Mouse (Mus musculus): Measurements from ENCODE around the gene Ptpn1. TPM values are rescaled to one million over a fixed set of nuclear protein-coding genes. Genes with fewer than 3 reads are reported as not detected.

The Ptpn1 gene
- polyA plus RNA-seq, 1 experiment from 2014 or later, result 56.7 TPM

DNA sequence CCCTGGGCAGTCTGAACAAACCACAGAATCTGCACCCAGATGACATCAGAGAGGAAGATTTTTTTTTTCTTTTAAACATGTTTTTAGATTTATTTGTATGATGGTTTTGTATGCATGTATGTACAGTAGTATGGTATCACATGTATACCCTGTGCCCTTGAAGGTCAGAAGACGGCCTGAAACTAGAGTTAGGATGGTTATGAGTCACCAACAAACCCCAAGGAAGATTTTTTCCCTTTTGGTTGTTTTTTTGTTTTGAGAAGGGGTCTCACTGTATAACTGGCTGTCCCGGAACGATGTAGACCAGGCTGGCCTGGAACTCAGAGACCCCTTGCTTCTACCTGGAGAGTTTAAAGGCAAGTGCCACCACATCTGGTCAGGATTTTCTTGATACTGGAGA is 882 bp upstream of the Ptpn1 start:
- no peak for ATAC-seq (ENCODE audit: low FRiP score, low TSS enrichment)
- H3K4me3 ChIP-seq (ENCODE audit: low read length), result no peak overlapping the region; the same call in 1 of the 2 replicates
- H3K27ac ChIP-seq (ENCODE audit: low read length), result no peak overlapping the region
- no peaks in the 10 kb centered on the region for H3K27me3 ChIP-seq (ENCODE audit: insufficient read depth, low read length)
- peaks cover 28% of the 10 kb centered on the region for H3K4me1 ChIP-seq (ENCODE audit: insufficient read depth, low read length)
- WGBS, result 88% methylated on average over 3 of the region's 3 CpGs
- H3K4me2 ChIP-seq (replicated peaks; ENCODE audit: low read depth, low read length), result peak overlapping the region; percentile 53
- peak overlapping the region; percentile 92 for H3K9ac ChIP-seq (replicated peaks; ENCODE audit: low read length)
- H3K36me3 ChIP-seq (ENCODE audit: insufficient read depth, low read length), result no peaks in the 10 kb centered on the region
- H3K9me3 ChIP-seq (ENCODE audit: low read length), result no peaks in the 10 kb centered on the region

DNA sequence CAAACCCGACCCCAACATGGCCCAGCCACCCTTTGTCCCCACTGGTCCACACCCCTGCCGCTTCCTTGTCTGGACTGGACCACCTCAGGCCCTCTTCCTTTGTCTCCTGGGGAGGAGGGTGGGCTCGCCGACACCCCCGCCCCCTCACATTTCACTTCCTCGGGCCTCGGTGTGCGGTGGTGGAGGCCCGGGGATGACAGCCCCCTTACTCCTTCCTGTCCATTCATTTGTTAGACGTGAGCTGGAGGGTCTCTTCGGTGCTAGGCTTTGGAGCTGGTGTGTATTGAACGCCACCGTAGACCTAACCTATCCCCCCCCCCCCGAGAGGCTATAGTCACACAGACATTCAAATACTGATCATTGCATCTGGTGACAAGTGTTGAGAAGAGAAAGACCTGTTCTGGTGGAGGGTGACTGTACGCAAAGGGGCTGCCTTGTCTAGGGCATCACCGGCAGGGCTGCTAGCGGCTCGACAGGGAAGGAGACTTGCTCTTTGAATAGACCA is 922 bp downstream of the Ptpn1 start:
- Histone ChIP-seq H3K4me3 (ENCODE audit: low read length) (peak overlapping the region; percentile 91), H3K4me1 (ENCODE audit: insufficient read depth, low read length) (peaks cover 25% of the 10 kb centered on the region), H3K27ac (ENCODE audit: low read length) (peak overlapping the region; percentile 31; the same call in 1 of the 2 replicates), H3K36me3 (ENCODE audit: insufficient read depth, low read length) (no peaks in the 10 kb centered on the region), H3K4me2 (replicated peaks; ENCODE audit: low read depth, low read length) (peak overlapping the region; percentile 87), H3K27me3 (ENCODE audit: insufficient read depth, low read length) (no peaks in the 10 kb centered on the region), H3K9me3 (ENCODE audit: low read length) (no peaks in the 10 kb centered on the region), H3K9ac (replicated peaks; ENCODE audit: low read length) (peak overlapping the region; percentile 92)
- 1% methylated on average over 18 of the region's 18 CpGs for WGBS
- ATAC-seq (ENCODE audit: low FRiP score, low TSS enrichment), result peak; percentile 55

- H3K9ac ChIP-seq (replicated peaks; ENCODE audit: low read length), result peak overlapping the region; percentile 92; the same call in 1 of the 2 replicates
- peak overlapping the region; percentile 91 for H3K4me3 ChIP-seq (ENCODE audit: low read length)
- no peaks in the 10 kb centered on the region for H3K9me3 ChIP-seq (ENCODE audit: low read length)
- 29% methylated on average over 7 of the region's 7 CpGs for WGBS
- no peak for ATAC-seq (ENCODE audit: low FRiP score, low TSS enrichment)
- H3K27me3 ChIP-seq (ENCODE audit: insufficient read depth, low read length), result no peaks in the 10 kb centered on the region
- H3K4me1 ChIP-seq (ENCODE audit: insufficient read depth, low read length), result peaks cover 22% of the 10 kb centered on the region
- H3K36me3 ChIP-seq (ENCODE audit: insufficient read depth, low read length), result no peaks in the 10 kb centered on the region
- no peak overlapping the region for H3K27ac ChIP-seq (ENCODE audit: low read length)
- H3K4me2 ChIP-seq (replicated peaks; ENCODE audit: low read depth, low read length), result peak overlapping the region; percentile 87
These were observed 1.5 kb downstream of the Ptpn1 start for GRCm38 (mm10) chr2:167933397-167933796.

GRCm38 (mm10) chr2:167935956-167936355 is 4.1 kb downstream of the Ptpn1 start:
- Histone ChIP-seq H3K27me3 (ENCODE audit: insufficient read depth, low read length) (no peaks in the 10 kb centered on the region), H3K4me2 (replicated peaks; ENCODE audit: low read depth, low read length) (no peak overlapping the region), H3K4me3 (ENCODE audit: low read length) (no peak overlapping the region), H3K4me1 (ENCODE audit: insufficient read depth, low read length) (peaks cover 42% of the 10 kb centered on the region), H3K36me3 (ENCODE audit: insufficient read depth, low read length) (no peaks in the 10 kb centered on the region), H3K27ac (ENCODE audit: low read length) (no peak overlapping the region), H3K9ac (replicated peaks; ENCODE audit: low read length) (no peak overlapping the region), H3K9me3 (ENCODE audit: low read length) (no peaks in the 10 kb centered on the region)
- WGBS, result 74% methylated on average over 3 of the region's 3 CpGs
- ATAC-seq (ENCODE audit: low FRiP score, low TSS enrichment), result no peak

- Histone ChIP-seq H3K4me3 (ENCODE audit: low read length) (no peak overlapping the region), H3K27ac (ENCODE audit: low read length) (peak overlapping the region; percentile 36; the same call in 1 of the 2 replicates), H3K9me3 (ENCODE audit: low read length) (no peaks in the 10 kb centered on the region), H3K4me1 (ENCODE audit: insufficient read depth, low read length) (peaks cover 51% of the 10 kb centered on the region), H3K36me3 (ENCODE audit: insufficient read depth, low read length) (no peaks in the 10 kb centered on the region), H3K27me3 (ENCODE audit: insufficient read depth, low read length) (no peaks in the 10 kb centered on the region), H3K9ac (replicated peaks; ENCODE audit: low read length) (no peak overlapping the region), H3K4me2 (replicated peaks; ENCODE audit: low read depth, low read length) (no peak overlapping the region)
- WGBS, result 60% methylated on average over 3 of the region's 3 CpGs
- ATAC-seq (ENCODE audit: low FRiP score, low TSS enrichment), result no peak
These were observed 6.9 kb downstream of the Ptpn1 start for GRCm38 (mm10) chr2:167938786-167939185.

- H3K9me3 ChIP-seq (ENCODE audit: low read length), result no peaks in the 10 kb centered on the region
- no peaks in the 10 kb centered on the region for H3K36me3 ChIP-seq (ENCODE audit: insufficient read depth, low read length)
- no peak overlapping the region for H3K4me3 ChIP-seq (ENCODE audit: low read length)
- no peak overlapping the region for H3K4me2 ChIP-seq (replicated peaks; ENCODE audit: low read depth, low read length)
- peaks cover 47% of the 10 kb centered on the region for H3K4me1 ChIP-seq (ENCODE audit: insufficient read depth, low read length)
- H3K27ac ChIP-seq (ENCODE audit: low read length), result peak overlapping the region; percentile 36; the same call in 1 of the 2 replicates
- no peaks in the 10 kb centered on the region for H3K27me3 ChIP-seq (ENCODE audit: insufficient read depth, low read length)
- WGBS, result 25% methylated on average over 4 of the region's 4 CpGs
- ATAC-seq (ENCODE audit: low FRiP score, low TSS enrichment), result no peak
- no peak overlapping the region; the same call in 1 of the 2 replicates for H3K9ac ChIP-seq (replicated peaks; ENCODE audit: low read length)
These were observed 7.3 kb downstream of the Ptpn1 start for GRCm38 (mm10) chr2:167939204-167939603.

DNA sequence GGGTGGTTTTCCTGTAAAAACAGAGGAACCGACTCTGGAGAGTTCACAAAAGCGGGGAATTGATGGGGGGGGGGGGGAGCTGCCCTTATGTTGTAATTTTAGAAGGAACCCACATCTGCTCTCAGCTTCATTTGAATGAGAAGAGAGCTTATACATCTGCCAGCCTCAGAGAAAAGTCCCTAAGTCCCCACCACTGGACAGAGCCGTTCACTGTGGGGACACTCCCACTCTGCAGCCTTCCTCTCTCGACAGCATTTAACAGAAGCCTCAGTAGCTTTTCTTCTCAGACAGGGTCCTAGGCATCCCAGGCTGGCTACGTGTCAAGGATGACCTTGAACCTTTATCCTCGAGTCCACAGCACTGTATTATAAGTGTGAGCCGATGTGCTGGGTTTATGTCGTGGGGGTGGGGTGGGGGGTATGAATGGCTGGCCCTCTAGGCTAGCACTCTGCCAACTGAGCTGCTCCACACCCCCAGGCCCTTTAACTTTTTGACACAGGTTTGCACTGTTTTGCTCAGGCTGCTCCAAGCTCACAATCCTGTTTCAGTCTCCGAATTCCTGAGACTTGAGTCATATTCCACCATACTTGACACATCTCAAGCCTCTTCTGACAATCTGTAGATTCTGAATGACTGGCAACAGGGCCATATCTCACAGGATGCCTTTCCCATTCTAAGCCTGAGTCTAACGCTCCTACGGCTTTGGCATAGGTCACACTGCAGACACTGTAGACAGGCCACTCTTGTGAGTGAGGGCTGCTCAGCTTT is 8.0 kb downstream of the Ptpn1 start:
- peak overlapping the region; percentile 4; the same call in 1 of the 2 replicates for H3K27ac ChIP-seq (ENCODE audit: low read length)
- WGBS, result 37% methylated on average over 11 of the region's 11 CpGs

GRCm38 (mm10) chr2:167940636-167941035 is 8.8 kb downstream of the Ptpn1 start:
- no peak overlapping the region for H3K4me2 ChIP-seq (replicated peaks; ENCODE audit: low read depth, low read length)
- WGBS, result 88% methylated on average over 11 of the region's 11 CpGs
- H3K4me3 ChIP-seq (ENCODE audit: low read length), result no peak overlapping the region
- H3K36me3 ChIP-seq (ENCODE audit: insufficient read depth, low read length), result no peaks in the 10 kb centered on the region
- no peaks in the 10 kb centered on the region for H3K27me3 ChIP-seq (ENCODE audit: insufficient read depth, low read length)
- no peak for ATAC-seq (ENCODE audit: low FRiP score, low TSS enrichment)
- H3K4me1 ChIP-seq (ENCODE audit: insufficient read depth, low read length), result peaks cover 45% of the 10 kb centered on the region
- H3K27ac ChIP-seq (ENCODE audit: low read length), result no peak overlapping the region
- H3K9me3 ChIP-seq (ENCODE audit: low read length), result no peaks in the 10 kb centered on the region
- no peak overlapping the region for H3K9ac ChIP-seq (replicated peaks; ENCODE audit: low read length)

More for the DNA sequence above, 8.0 kb downstream of the Ptpn1 start:
- H3K4me2 ChIP-seq (replicated peaks; ENCODE audit: low read depth, low read length), result no peak overlapping the region
- no peaks in the 10 kb centered on the region for H3K9me3 ChIP-seq (ENCODE audit: low read length)
- H3K9ac ChIP-seq (replicated peaks; ENCODE audit: low read length), result no peak overlapping the region; the same call in 1 of the 2 replicates
- ATAC-seq (ENCODE audit: low FRiP score, low TSS enrichment), result no peak
- no peaks in the 10 kb centered on the region for H3K36me3 ChIP-seq (ENCODE audit: insufficient read depth, low read length)
- peaks cover 45% of the 10 kb centered on the region for H3K4me1 ChIP-seq (ENCODE audit: insufficient read depth, low read length)
- H3K27me3 ChIP-seq (ENCODE audit: insufficient read depth, low read length), result no peaks in the 10 kb centered on the region
- H3K4me3 ChIP-seq (ENCODE audit: low read length), result no peak overlapping the region

DNA sequence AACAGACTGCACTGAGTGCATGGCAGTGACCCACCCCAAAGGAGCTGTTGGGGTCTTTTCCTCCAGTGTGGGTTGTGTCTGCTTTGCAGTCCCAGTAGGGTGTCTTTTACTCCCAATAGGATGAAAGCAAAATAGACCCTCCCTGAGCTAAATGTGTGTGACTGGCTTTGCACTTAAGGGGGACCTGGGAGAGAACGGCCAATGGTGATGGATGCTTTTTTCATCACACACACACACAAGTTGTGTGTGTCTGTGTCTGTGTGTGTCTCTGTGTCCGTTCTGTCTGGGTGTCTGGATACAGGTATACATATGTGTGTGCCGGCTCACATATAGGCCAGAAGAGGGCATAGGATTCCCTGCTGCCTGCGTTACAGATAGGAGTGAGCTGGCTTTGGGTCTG is 9.5 kb downstream of the Ptpn1 start:
- no peak for ATAC-seq (ENCODE audit: low FRiP score, low TSS enrichment)
- H3K4me1 ChIP-seq (ENCODE audit: insufficient read depth, low read length), result peaks cover 45% of the 10 kb centered on the region
- H3K9ac ChIP-seq (replicated peaks; ENCODE audit: low read length), result no peak overlapping the region
- no peak overlapping the region for H3K4me2 ChIP-seq (replicated peaks; ENCODE audit: low read depth, low read length)
- H3K4me3 ChIP-seq (ENCODE audit: low read length), result no peak overlapping the region
- no peaks in the 10 kb centered on the region for H3K9me3 ChIP-seq (ENCODE audit: low read length)
- no peak overlapping the region for H3K27ac ChIP-seq (ENCODE audit: low read length)
- H3K27me3 ChIP-seq (ENCODE audit: insufficient read depth, low read length), result no peaks in the 10 kb centered on the region
- H3K36me3 ChIP-seq (ENCODE audit: insufficient read depth, low read length), result no peaks in the 10 kb centered on the region
- WGBS, result 65% methylated on average over 4 of the region's 4 CpGs

- H3K27ac ChIP-seq (ENCODE audit: low read length), result peak overlapping the region; percentile 44
- no peak overlapping the region; the same call in 1 of the 2 replicates for H3K4me2 ChIP-seq (replicated peaks; ENCODE audit: low read depth, low read length)
- H3K4me1 ChIP-seq (ENCODE audit: insufficient read depth, low read length), result peaks cover 45% of the 10 kb centered on the region
- no peaks in the 10 kb centered on the region for H3K9me3 ChIP-seq (ENCODE audit: low read length)
- no peaks in the 10 kb centered on the region for H3K27me3 ChIP-seq (ENCODE audit: insufficient read depth, low read length)
- WGBS, result 42% methylated on average over 6 of the region's 6 CpGs
- no peak overlapping the region for H3K9ac ChIP-seq (replicated peaks; ENCODE audit: low read length)
- H3K4me3 ChIP-seq (ENCODE audit: low read length), result no peak overlapping the region
- H3K36me3 ChIP-seq (ENCODE audit: insufficient read depth, low read length), result no peaks in the 10 kb centered on the region
- no peak for ATAC-seq (ENCODE audit: low FRiP score, low TSS enrichment)
These were observed 9.9 kb downstream of the Ptpn1 start for GRCm38 (mm10) chr2:167941745-167942176.

Measured in kidney, embryonic 16.5 days (tissue).